Mouse (Mus musculus): ENCODE data around the gene Ccl24. TPM values are rescaled to one million over a fixed set of nuclear protein-coding genes. Genes with fewer than 3 reads are reported as not detected.

Gene Ccl24
- polyA plus RNA-seq, 1 experiment from 2014 or later: 0.66 TPM

DNA sequence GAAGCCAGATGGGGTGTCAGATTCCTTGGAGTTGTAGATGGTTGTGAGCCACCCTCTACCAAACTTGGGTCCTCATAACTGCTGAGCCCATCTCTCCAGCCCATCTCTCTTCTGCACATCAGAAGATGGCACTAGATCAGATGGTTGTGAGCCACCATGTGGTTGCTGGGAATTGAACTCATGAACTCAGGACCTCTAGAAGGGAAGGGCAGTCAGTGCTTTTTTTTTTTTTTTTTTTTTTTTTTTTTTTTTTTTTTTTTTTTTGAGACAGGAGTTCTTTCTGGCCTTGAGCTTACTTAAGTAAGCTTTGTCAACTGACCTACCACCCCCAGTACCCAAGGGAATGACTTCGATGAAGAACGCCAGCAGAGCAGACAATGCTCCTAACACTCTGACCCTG is 24.9 kb downstream of the Ccl24 start:
- no peak overlapping the region for H3K4me3 ChIP-seq (ENCODE audit: control insufficient read depth in 1 of 2, insufficient read depth in 1 of 2, low read depth in 1 of 2, low read length in 2 of 2)
- 83% methylated on average over 2 of the region's 2 CpGs for WGBS
- ATAC-seq (ENCODE audit: insufficient number of reproducible peaks, insufficient read depth, low FRiP score, low read depth): no peak

DNA sequence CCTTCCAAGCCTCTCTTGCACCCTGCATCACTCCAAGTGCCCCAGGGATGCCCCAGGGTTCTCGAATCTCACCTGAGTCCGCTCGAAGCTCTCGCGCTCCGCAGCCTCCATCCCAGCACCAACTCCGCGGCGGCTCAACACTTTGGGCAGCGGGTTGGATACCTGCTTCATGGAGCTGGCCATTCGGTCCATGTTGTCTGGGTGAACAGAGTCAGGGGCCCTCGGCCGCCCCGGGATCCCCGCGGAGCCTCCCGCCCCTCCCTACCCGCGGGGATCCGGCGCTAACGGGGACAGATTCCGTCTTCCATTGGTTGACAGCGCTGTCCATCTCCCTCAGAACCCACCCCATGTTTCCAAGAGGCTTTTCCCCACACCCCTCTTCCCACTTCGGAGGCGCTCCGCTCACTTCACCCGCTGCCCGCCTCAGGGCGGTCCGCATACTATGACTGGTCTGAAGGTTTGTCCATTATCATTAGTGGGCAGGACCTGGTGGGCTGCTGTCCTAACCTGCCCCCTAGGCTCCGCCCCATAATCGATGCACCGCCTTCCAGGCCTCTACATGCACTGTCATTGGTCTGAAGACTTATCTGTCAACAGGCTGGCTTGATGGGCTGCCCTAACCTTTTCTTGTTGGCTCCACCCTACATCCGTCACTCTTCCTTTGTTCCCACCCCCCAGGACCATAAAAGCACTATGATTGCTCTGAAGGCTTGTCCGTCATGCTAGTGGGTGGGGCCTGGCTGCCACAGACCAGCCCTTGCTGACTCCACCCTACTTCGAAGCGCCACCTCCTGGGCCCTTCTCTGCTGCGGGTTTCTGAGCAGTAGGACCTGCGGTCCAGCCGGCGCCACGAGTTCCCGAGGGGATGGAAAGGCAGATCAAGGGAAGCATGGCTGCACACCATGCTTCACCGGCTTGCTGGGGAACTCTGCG is 27.7 kb downstream of the Ccl24 start, which contains the start of gene Hip1:
Gene Hip1 (minus strand): TSS at position 256 of the 933 bp plus-strand sequence.
- no peaks in the 10 kb centered on the region for H3K27me3 ChIP-seq (ENCODE audit: control insufficient read depth, insufficient read depth, low read length)
- peak; percentile 98 for ATAC-seq (ENCODE audit: insufficient number of reproducible peaks, insufficient read depth, low FRiP score, low read depth)
- H3K4me3 ChIP-seq (ENCODE audit: control insufficient read depth in 1 of 2, insufficient read depth in 1 of 2, low read depth in 1 of 2, low read length in 2 of 2): peak within 1 kb of the TSS; percentile 87 to 92
- WGBS: under 1% methylated on average over 46 of the region's 46 CpGs
- H3K4me2 ChIP-seq (ENCODE audit: low read length): peak within 1 kb of the TSS; percentile 99
- H3K9ac ChIP-seq (ENCODE audit: low read length): peak within 1 kb of the TSS; percentile 82
- H3K27ac ChIP-seq (replicated peaks in 1 of 2; ENCODE audit: control insufficient read depth in 1 of 2, insufficient read depth in 1 of 2, low read depth in 2 of 2, low read length in 2 of 2): peak within 1 kb of the TSS; percentile 46 to 59; a peak in 3 of 4 replicates
- H3K36me3 ChIP-seq (ENCODE audit: control insufficient read depth, insufficient read depth, low read length): no peaks in the 10 kb centered on the region
- no peaks in the 10 kb centered on the region for H3K9me3 ChIP-seq (ENCODE audit: control insufficient read depth, low read length)
- peaks cover 4 to 6% of the 10 kb centered on the region in 2 experiments; a peak in 3 of 4 replicates for H3K4me1 ChIP-seq (ENCODE audit: control insufficient read depth in 2 of 2, insufficient read depth in 2 of 2, low read length in 2 of 2)

More for the DNA sequence above, 24.9 kb downstream of the Ccl24 start:
- Histone ChIP-seq H3K27ac (replicated peaks in 1 of 2; ENCODE audit: control insufficient read depth in 1 of 2, insufficient read depth in 1 of 2, low read depth in 2 of 2, low read length in 2 of 2) (no peak overlapping the region), H3K36me3 (ENCODE audit: control insufficient read depth, insufficient read depth, low read length) (no peaks in the 10 kb centered on the region), H3K9me3 (ENCODE audit: control insufficient read depth, low read length) (no peaks in the 10 kb centered on the region), H3K4me2 (ENCODE audit: low read length) (no peak overlapping the region), H3K27me3 (ENCODE audit: control insufficient read depth, insufficient read depth, low read length) (no peaks in the 10 kb centered on the region), H3K4me1 (ENCODE audit: control insufficient read depth in 2 of 2, insufficient read depth in 2 of 2, low read length in 2 of 2) (peaks cover 4 to 6% of the 10 kb centered on the region in 2 experiments; a peak in 3 of 4 replicates), H3K9ac (ENCODE audit: low read length) (no peak overlapping the region)

DNA sequence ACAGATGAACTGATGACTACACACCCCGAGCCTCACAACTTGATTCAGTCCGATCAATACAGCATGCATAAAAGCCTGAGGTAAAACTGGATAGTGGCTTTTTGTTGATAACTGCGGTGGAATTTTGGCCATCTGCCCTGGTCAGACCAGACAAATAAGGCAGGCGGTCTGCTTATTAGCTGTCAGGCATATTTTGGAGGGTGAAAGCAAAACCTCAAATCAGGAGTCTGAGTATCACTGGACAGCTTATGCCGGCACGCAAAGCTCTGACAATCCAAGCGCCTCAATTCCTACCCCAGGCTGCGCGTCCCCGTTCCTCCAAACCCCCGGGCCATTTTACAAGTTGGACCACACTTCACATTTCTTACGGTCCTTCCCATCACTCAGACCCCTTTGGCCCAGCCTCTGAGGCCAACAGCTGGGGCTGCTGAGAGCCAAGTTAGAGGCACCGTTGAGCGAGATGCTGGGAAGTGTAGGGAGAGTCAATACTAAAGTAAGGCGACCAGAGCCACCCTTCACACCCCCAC is 28.8 kb downstream of the Ccl24 start:
- no peaks in the 10 kb centered on the region for H3K9me3 ChIP-seq (ENCODE audit: control insufficient read depth, low read length)
- ATAC-seq (ENCODE audit: insufficient number of reproducible peaks, insufficient read depth, low FRiP score, low read depth): no peak
- H3K9ac ChIP-seq (ENCODE audit: low read length): peak overlapping the region; percentile 82
- H3K4me2 ChIP-seq (ENCODE audit: low read length): peak overlapping the region; percentile 99
- WGBS: 1% methylated on average over 15 of the region's 15 CpGs
- peaks cover 4 to 6% of the 10 kb centered on the region in 2 experiments; a peak in 3 of 4 replicates for H3K4me1 ChIP-seq (ENCODE audit: control insufficient read depth in 2 of 2, insufficient read depth in 2 of 2, low read length in 2 of 2)
- no peaks in the 10 kb centered on the region for H3K27me3 ChIP-seq (ENCODE audit: control insufficient read depth, insufficient read depth, low read length)
- peak overlapping the region in 1 of 2 experiments; percentile 30; a peak in 1 of 4 replicates for H3K27ac ChIP-seq (replicated peaks in 1 of 2; ENCODE audit: control insufficient read depth in 1 of 2, insufficient read depth in 1 of 2, low read depth in 2 of 2, low read length in 2 of 2)
- H3K4me3 ChIP-seq (ENCODE audit: control insufficient read depth in 1 of 2, insufficient read depth in 1 of 2, low read depth in 1 of 2, low read length in 2 of 2): peak overlapping the region; percentile 87 to 92
- H3K36me3 ChIP-seq (ENCODE audit: control insufficient read depth, insufficient read depth, low read length): no peaks in the 10 kb centered on the region

- Histone ChIP-seq H3K9me3 (ENCODE audit: control insufficient read depth, low read length) (no peaks in the 10 kb centered on the region), H3K9ac (ENCODE audit: low read length) (no peak overlapping the region), H3K4me2 (ENCODE audit: low read length) (no peak overlapping the region), H3K27me3 (ENCODE audit: control insufficient read depth, insufficient read depth, low read length) (no peaks in the 10 kb centered on the region), H3K27ac (replicated peaks in 1 of 2; ENCODE audit: control insufficient read depth in 1 of 2, insufficient read depth in 1 of 2, low read depth in 2 of 2, low read length in 2 of 2) (no peak overlapping the region), H3K36me3 (ENCODE audit: control insufficient read depth, insufficient read depth, low read length) (no peaks in the 10 kb centered on the region), H3K4me3 (ENCODE audit: control insufficient read depth in 1 of 2, insufficient read depth in 1 of 2, low read depth in 1 of 2, low read length in 2 of 2) (no peak overlapping the region), H3K4me1 (ENCODE audit: control insufficient read depth in 2 of 2, insufficient read depth in 2 of 2, low read length in 2 of 2) (peaks cover 8 to 10% of the 10 kb centered on the region in 2 experiments; a peak in 3 of 4 replicates)
- 83% methylated on average over 10 of the region's 10 CpGs for WGBS
- ATAC-seq (ENCODE audit: insufficient number of reproducible peaks, insufficient read depth, low FRiP score, low read depth): no peak
Observed at GRCm38 (mm10) chr5:135537794-135538214, 35.0 kb downstream of the Ccl24 start.

- Histone ChIP-seq H3K9ac (ENCODE audit: low read length) (no peak overlapping the region), H3K27me3 (ENCODE audit: control insufficient read depth, insufficient read depth, low read length) (no peaks in the 10 kb centered on the region), H3K36me3 (ENCODE audit: control insufficient read depth, insufficient read depth, low read length) (no peaks in the 10 kb centered on the region), H3K9me3 (ENCODE audit: control insufficient read depth, low read length) (no peaks in the 10 kb centered on the region), H3K4me2 (ENCODE audit: low read length) (no peak overlapping the region), H3K4me1 (ENCODE audit: control insufficient read depth in 2 of 2, insufficient read depth in 2 of 2, low read length in 2 of 2) (peaks cover 8 to 10% of the 10 kb centered on the region in 2 experiments; a peak in 3 of 4 replicates), H3K4me3 (ENCODE audit: control insufficient read depth in 1 of 2, insufficient read depth in 1 of 2, low read depth in 1 of 2, low read length in 2 of 2) (no peak overlapping the region), H3K27ac (replicated peaks in 1 of 2; ENCODE audit: control insufficient read depth in 1 of 2, insufficient read depth in 1 of 2, low read depth in 2 of 2, low read length in 2 of 2) (no peak overlapping the region)
- 59% methylated on average over 4 of the region's 4 CpGs for WGBS
- no peak for ATAC-seq (ENCODE audit: insufficient number of reproducible peaks, insufficient read depth, low FRiP score, low read depth)
Observed at GRCm38 (mm10) chr5:135537326-135537725, 35.5 kb downstream of the Ccl24 start.

DNA sequence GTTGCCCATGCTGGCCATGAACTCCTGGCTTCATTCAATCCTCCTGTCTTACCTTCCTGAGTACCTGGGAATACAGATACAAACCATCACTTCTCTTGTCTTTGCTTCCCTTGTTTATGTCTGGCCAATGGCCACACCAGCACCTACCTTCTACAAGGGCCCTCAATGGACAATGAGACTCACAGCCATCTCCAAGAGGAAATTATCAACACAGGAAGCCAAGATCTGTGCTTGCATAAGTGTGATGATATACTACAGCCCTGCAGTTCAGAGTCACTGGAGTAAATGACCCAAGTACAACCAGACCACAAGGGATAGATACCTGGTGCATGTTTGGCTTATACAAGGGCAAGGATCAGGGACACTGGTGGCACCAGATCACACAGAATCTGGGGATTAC is 37.0 kb downstream of the Ccl24 start:
- ATAC-seq (ENCODE audit: insufficient number of reproducible peaks, insufficient read depth, low FRiP score, low read depth): no peak
- Histone ChIP-seq H3K4me3 (ENCODE audit: control insufficient read depth in 1 of 2, insufficient read depth in 1 of 2, low read depth in 1 of 2, low read length in 2 of 2) (no peak overlapping the region), H3K27ac (replicated peaks in 1 of 2; ENCODE audit: control insufficient read depth in 1 of 2, insufficient read depth in 1 of 2, low read depth in 2 of 2, low read length in 2 of 2) (no peak overlapping the region), H3K4me1 (ENCODE audit: control insufficient read depth in 2 of 2, insufficient read depth in 2 of 2, low read length in 2 of 2) (peaks cover 8 to 16% of the 10 kb centered on the region in 2 experiments; a peak in 3 of 4 replicates), H3K9ac (ENCODE audit: low read length) (no peak overlapping the region), H3K9me3 (ENCODE audit: control insufficient read depth, low read length) (no peaks in the 10 kb centered on the region), H3K27me3 (ENCODE audit: control insufficient read depth, insufficient read depth, low read length) (no peaks in the 10 kb centered on the region), H3K36me3 (ENCODE audit: control insufficient read depth, insufficient read depth, low read length) (no peaks in the 10 kb centered on the region), H3K4me2 (ENCODE audit: low read length) (no peak overlapping the region)

DNA sequence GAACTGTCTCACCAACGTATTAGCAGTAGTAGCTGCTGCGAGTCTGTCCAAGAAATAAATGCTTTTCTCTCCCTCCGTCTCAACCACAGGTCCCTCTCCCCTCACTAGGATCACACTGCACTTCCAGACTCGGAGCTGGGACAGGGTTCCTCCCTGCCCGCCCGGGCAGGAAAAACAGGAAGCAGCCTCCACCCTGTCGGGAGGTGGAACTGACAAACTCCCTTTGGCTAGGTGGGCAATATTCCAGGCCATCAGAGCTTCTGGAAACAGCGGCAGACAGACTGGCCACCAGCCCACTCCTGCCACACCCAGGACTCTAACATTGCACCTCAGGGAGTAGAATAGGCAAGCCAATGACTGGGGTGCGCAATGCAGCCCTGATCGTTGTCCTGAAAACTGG is 39.4 kb downstream of the Ccl24 start:
- ATAC-seq (ENCODE audit: insufficient number of reproducible peaks, insufficient read depth, low FRiP score, low read depth): peak; percentile 31; the same call in 1 of the 2 replicates
- no peaks in the 10 kb centered on the region for H3K27me3 ChIP-seq (ENCODE audit: control insufficient read depth, insufficient read depth, low read length)
- H3K4me1 ChIP-seq (ENCODE audit: control insufficient read depth in 2 of 2, insufficient read depth in 2 of 2, low read length in 2 of 2): peaks cover 11 to 21% of the 10 kb centered on the region in 2 experiments
- H3K9me3 ChIP-seq (ENCODE audit: control insufficient read depth, low read length): no peaks in the 10 kb centered on the region
- H3K4me2 ChIP-seq (ENCODE audit: low read length): 0 out of 2 replicates have a peak overlapping the region, but pooled peaks have one; percentile 12
- no peaks in the 10 kb centered on the region for H3K36me3 ChIP-seq (ENCODE audit: control insufficient read depth, insufficient read depth, low read length)
- peak overlapping the region; percentile 61 for H3K27ac ChIP-seq (replicated peaks in 1 of 2; ENCODE audit: control insufficient read depth in 1 of 2, insufficient read depth in 1 of 2, low read depth in 2 of 2, low read length in 2 of 2)
- 53% methylated on average over 10 of the region's 10 CpGs for WGBS
- H3K4me3 ChIP-seq (ENCODE audit: control insufficient read depth in 1 of 2, insufficient read depth in 1 of 2, low read depth in 1 of 2, low read length in 2 of 2): no peak overlapping the region
- H3K9ac ChIP-seq (ENCODE audit: low read length): no peak overlapping the region
